Mouse (Mus musculus) spleen, adult 2 months (tissue): ENCODE data around the gene Gm49368.

Experiments used
- CTCF ChIP-seq: fragments of 200-500 bp; IDR thresholded peaks from 2 replicates; pipeline ENCODE4 v1.5.1; 2011; ENCODE audit warnings: mild to moderate bottlenecking, inconsistent platforms; ENCODE audit not compliant: insufficient read depth, insufficient read length, insufficient replicate concordance; ENCODE audit errors: extremely low read depth
- POLR2A ChIP-seq: fragments of 200-500 bp; IDR thresholded peaks from 2 replicates; pipeline ENCODE4 v1.6.1; 2011; ENCODE audit warnings: low read depth, low read length, inconsistent platforms

GRCm38 (mm10) chr7:128044142-128044785 lies 18.2 kb upstream of the Gm49368 start:
- TF ChIP-seq CTCF: no peak
- TF ChIP-seq POLR2A: no peak
